Mouse (Mus musculus): Measurements from ENCODE around the gene Foxi2.

GRCm38 (mm10) chr7:135392949-135393542, 17.1 kb upstream of the Foxi2 start:
- TF ChIP-seq CTCF (IDR thresholded peaks at IDR 0.05; ENCODE audit: low read depth, low read length), result no peak
- TF ChIP-seq POLR2A (IDR thresholded peaks at IDR 0.05; ENCODE audit: borderline replicate concordance, low read depth, low read length), result no peak

Data from bone marrow macrophage, adult 2 months (primary cell).